Mouse (Mus musculus): ENCODE results near the gene Zcchc7.
"Not testable (repeated sequence)": the region's sequence is repeated elsewhere in the genome, so short reads cannot be mapped to it uniquely, and the experiment has no call there.

Zcchc7 gene

DNA sequence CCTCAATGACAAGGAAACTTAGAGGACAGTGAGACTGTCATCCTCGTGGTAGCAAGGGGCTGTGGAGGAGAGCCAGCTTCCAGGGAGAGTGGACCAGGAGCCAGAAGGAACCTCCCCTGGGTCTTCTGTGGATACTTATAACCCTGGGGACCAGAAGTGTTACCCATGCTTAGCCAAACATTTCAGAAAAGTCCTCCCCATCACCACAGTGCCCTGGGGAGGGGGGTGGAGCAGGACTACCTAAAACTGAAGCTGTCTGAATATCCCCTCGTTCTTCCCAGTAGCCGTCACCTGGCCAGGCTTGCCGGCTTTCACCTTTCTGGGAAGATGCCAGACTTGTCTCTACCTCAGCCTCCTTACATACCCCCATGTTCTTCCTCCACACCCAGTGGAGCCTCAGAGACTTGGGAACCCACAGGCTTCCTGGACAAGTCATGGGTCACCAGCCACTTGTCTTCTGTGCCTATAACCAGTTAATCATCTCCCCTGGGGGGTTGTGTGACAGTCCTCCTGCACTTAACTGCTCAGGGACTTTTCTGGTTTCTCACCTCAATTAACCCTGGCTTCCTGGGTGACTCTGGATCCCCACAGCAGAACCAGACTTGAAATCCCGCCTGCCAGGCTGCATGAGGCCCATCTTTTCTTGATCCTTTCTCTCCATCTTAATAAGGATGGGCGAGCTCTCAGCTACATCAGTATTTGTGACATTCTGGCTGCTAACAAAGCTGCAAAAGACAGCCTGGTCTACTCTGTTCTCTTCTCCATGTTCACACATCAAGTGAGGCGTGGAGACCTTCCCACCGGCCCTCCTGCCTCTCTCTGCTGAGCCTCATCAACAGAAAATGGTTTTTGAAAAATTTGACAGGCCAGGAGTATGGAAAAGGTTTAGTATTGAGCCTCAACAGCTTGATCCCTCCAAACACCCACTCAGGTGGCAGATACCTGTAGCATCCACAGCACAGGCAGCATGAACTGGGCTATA lies 183.0 kb downstream of the Zcchc7 start:
- POLR2A ChIA-PET, result interaction anchor here in 2 of 4 experiments (0.9 to 1.3 kb wide), 2 partner anchors 11 to 37 kb away, joined by 3 to 4 read pairs; no protein-coding TSS in a partner anchor
- CTCF ChIA-PET, result interaction anchor here in 1 of 4 experiments (0.5 kb wide), 1 partner anchor 167 kb away, joined by 3 read pairs; no protein-coding TSS in a partner anchor

DNA sequence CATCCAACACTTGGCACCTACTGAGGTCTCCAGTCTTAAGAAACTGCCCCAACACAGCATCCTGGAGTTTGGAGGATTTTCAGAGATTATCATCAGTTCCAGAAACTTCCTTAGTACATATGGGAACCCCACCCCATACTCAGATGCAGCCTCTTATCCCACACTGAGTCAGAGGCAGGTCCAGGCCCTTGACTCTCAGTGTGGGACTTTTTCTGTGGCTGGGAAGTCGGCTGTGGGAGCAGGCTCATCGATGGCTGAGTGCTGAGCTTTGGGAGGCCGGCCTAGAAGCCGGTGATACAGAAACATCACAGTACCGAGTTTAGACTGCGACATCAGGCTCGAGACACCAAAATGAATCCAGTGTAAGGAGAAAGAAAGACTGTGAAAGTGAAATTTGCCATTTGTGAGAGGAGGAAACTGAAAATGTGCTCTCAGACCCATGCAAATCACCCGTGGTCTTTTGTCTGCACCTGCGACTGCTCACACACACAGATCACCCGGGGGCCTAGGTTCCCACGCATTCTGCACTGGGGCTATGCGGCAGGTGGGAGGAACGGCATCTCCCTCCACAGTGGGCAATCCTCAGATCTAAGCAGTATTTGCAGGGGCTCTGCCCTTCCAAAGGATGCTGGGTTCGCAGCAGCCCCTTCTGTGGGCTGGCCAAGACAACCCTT lies 184.0 kb downstream of the Zcchc7 start:
- ChIA-PET POLR2A (interaction anchor here in 2 of 4 experiments (0.7 to 1.8 kb wide), 5 partner anchors 21 to 184 kb away, joined by 3 to 4 read pairs (median 4); no protein-coding TSS in a partner anchor), CTCF (no interaction called here)

DNA sequence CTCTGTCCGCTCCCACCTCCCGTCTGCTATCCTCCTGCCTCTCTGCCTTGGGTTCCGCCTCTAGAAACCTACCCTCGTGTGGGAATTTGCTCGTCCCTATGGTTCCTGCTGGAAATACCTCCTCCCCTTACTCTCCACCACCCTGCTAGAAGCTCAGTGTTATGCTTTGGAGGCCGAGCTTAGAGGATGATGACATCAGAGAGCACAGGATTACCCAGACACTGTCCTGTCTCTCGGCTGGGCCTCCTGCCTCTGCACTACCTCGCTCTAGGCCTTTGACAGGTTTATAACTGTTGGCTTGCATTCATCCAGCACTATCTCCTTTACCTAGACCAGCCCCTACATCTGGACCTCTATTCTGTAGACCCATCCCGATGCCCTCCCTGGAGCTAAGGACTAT lies 184.6 kb downstream of the Zcchc7 start:
- CTCF ChIA-PET, result no interaction called here
- POLR2A ChIA-PET, result interaction anchor here in 3 of 4 experiments (0.7 to 1.8 kb wide), 8 partner anchors 9 to 713 kb away, joined by 3 to 10 read pairs (median 4); no protein-coding TSS in a partner anchor

DNA sequence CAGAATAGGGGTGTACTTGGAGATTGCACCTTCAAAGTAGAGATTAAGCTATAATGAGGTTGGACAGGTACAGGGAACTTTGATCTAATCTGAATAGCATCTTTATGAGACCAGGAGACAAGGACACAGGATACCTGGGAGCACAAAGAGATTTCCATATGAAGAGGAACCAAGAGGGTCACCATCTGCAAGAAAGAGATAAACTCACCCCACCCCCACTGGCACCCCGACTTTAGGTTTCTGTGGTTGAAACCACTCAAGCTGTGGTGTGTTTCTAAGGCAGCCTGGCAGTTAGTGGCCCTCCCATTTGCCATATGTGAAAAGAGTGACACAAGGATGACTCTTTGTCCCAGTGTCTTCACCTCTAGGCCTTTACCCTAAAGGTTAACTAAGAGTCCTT lies 186.6 kb downstream of the Zcchc7 start:
- CTCF ChIA-PET, result no interaction called here
- POLR2A ChIA-PET, result interaction anchor here in 1 of 4 experiments (0.7 kb wide), 1 partner anchor 8 kb away, joined by 3 read pairs; no protein-coding TSS in a partner anchor

DNA sequence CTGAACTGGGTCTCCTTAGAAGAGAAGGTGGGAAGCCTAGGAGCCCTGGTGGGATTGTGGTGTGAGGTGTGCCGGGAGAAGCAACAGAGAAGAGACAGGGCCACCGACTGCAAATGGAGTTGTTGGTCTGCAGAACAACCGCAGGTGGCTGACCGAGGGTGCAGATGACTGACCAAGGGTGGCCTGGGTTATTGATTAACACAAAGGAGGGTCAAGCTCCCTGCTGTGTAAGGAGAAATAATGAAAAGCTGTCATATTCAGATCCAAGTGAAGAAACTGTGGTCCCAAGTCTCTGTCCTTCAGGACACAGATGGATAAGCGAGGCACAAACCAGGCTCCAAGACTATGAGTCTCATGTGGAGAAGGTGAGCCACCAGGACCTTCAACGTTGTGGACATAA lies 187.8 kb downstream of the Zcchc7 start:
- ChIA-PET POLR2A (no interaction called here), CTCF (no interaction called here)

DNA sequence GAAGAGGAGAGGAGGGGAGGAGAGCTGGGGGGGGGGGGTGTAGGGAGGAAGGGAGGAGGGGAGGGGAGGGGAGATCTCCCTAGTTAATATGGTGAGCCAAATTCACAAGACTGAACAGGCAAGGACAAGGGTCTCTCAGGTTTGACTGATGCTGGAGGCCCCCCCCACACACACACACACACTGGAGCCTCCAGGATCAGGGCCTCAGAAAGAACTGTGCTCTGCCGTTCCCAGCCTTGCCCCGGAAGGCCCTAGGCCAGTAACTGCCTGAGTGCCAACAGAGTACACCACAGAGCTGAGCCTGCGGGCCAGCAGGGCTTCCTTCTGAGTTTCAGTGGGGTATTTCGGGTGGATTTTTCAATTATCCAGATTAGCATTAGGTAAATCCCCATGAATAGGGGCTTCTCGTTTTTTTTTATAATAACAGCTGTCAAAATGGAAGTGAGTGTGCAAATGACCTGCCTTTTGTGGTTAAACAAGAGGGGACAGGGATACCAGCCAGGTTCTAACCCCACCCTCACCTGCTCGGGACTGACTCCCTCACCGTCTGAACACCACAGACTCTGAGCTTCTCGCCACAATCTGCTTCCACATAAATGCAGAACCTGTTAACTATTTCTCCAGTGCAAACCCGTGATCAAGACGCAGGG lies 188.9 kb downstream of the Zcchc7 start:
- CTCF ChIA-PET, result interaction anchor here in 1 of 4 experiments (0.6 kb wide), 1 partner anchor 137 kb away, joined by 4 read pairs; no protein-coding TSS in a partner anchor
- POLR2A ChIA-PET, result interaction anchor here in 3 of 4 experiments (0.5 to 1.3 kb wide), 4 partner anchors 14 to 1685 kb away, joined by 3 to 4 read pairs (median 3); partner anchors contain the start of gene Polr1e (in 1 of the 3)

DNA sequence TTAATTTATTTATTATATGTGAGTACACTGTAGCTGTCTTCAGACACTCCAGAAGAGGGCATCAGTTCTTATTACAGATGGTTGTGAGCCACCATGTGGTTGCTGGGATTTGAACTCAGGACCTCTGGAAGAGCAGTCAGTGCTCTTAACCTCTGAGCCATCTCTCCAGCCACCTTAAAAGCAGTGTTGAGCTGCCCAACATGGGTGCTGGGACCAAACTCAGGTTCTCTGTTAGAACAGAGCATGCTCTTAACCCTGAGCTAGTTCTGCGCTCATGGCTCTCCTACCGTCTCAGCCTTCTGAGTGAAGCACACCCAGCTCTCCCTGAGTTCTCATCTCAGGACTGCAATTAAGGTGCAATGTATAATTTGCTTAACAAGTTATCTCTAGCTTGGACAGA lies 190.4 kb downstream of the Zcchc7 start:
- CTCF ChIA-PET, result not testable (repeated sequence)
- POLR2A ChIA-PET, result interaction anchor here in 2 of 4 experiments (0.6 to 1.7 kb wide), 2 partner anchors 11 to 190 kb away, joined by 5 read pairs; no protein-coding TSS in a partner anchor

DNA sequence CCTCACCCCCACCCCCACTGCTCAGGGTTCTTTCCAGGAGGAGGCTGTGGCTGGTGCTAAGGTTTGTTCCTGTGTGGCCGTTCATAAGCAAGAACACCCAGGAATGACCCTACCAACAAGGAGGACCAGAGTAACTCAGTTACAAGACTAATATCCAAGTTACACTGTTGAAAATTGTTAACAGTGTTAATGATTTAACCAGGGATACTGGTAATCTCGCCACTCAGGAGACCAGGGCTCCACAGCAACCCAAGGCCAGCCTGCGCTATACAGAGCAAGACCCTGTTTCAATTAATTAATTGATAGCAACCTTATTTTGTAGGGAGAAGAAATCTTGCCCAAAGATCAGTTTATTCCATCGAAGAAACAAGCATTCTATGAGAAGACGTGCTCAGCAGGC lies 191.8 kb downstream of the Zcchc7 start:
- ChIA-PET POLR2A (interaction anchor here in 1 of 4 experiments (1.6 to 3.1 kb wide), 4 partner anchors 11 to 66 kb away, joined by 6 to 12 read pairs (median 8); no protein-coding TSS in a partner anchor), CTCF (interaction anchor here in 1 of 4 experiments (1.1 kb wide), 1 partner anchor 26 kb away, joined by 6 read pairs; no protein-coding TSS in a partner anchor)

DNA sequence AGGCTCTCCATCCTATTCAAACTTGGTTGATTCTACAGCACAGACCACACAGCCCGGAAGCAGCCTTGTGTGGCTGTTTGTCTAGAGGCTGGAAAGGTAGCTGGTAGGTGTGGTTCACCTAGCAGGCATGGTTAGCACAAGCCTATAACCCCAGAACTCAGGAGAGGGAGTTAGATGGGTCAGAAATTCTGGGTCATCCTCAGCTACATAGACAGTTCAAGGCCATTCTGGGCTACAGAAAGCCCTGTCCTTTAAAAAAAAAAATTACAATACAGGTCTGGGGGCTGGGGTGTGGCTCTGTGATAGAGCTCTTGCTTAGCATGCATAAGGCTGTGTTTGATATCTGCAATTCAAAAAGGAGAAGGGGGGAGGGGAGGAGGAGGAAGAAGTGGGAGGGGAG lies 192.6 kb downstream of the Zcchc7 start:
- POLR2A ChIA-PET, result interaction anchor here in 2 of 4 experiments (0.5 to 3.1 kb wide), 15 partner anchors 10 to 1890 kb away, joined by 3 to 12 read pairs (median 4); partner anchors contain the start of gene Unc13b (in 1 of the 2)
- CTCF ChIA-PET, result interaction anchor here (0.6 to 1.1 kb wide), 5 partner anchors 8 to 179 kb away, joined by 3 to 10 read pairs (median 3); no protein-coding TSS in a partner anchor

DNA sequence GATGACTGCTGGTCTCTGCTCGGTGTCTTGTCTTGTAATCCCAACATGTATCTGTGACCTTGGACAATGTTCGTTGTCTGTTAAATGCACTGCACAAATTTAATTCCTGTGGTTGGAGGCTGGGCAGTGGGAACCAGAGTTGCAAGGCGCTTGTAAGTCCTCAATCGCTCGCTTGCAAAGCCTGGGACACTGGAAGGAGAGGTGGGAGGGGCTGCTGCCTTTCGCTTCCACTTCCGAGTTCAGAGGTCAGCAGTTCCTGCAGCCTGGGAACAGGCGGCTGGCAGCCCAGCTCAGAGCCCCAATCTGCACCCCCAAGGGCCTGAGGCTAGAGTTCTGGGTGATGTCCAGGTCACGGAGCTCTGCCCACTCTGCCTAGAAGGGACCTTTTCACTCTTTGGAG lies 197.4 kb downstream of the Zcchc7 start:
- ChIA-PET CTCF (interaction anchor here in 1 of 4 experiments (1.0 kb wide), 1 partner anchor 20 kb away, joined by 5 read pairs; no protein-coding TSS in a partner anchor), POLR2A (no interaction called here)

DNA sequence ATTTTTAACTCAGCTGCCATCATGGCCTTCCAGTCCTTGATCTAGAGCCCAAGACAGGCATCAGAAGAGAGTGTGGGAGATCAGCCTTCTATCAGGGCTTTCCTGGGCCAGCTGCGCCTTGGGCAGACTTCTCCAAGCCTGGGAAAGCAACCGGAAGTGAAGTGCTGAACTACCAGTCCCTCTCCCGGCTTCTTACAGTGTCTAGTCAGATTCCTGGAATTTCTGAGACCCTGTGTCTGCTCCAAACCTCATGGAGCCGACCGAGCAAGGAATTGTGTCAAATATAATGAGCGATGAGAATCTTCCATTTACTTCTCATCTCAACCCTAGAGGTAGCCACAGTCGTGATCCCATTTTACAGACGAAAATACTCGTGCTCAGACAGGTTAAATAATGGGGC lies 203.1 kb downstream of the Zcchc7 start:
- POLR2A ChIA-PET, result interaction anchor here in 2 of 4 experiments (0.8 to 2.2 kb wide), 7 partner anchors 9 to 203 kb away, joined by 3 to 7 read pairs (median 3); partner anchors contain the start of gene Zcchc7 (in 1 of the 2)
- CTCF ChIA-PET, result no interaction called here

DNA sequence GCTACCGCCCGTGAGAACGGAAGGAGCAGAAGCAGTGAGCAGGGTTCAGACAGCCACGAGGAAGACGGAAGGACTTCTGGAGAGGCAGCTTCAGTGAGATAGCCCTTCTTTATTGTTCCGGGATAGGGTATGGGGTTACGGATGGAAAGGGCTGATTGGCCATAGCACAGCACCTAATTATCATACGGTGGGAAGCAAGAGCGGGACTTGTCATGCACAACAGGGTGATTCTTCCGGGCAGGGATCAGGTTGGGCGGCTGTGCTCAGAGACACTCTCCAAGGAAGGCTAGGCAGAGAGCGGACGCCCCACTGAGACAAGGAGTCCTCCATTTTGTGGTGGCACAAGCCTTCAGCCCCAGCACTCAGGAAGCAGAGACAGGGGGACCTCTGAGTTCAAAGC lies 203.5 kb downstream of the Zcchc7 start:
- ChIA-PET POLR2A (interaction anchor here in 3 of 4 experiments (0.5 to 2.2 kb wide), 9 partner anchors 8 to 409 kb away, joined by 3 to 7 read pairs (median 3); partner anchors contain the start of gene Zcchc7 (in 1 of the 3)), CTCF (no interaction called here)

DNA sequence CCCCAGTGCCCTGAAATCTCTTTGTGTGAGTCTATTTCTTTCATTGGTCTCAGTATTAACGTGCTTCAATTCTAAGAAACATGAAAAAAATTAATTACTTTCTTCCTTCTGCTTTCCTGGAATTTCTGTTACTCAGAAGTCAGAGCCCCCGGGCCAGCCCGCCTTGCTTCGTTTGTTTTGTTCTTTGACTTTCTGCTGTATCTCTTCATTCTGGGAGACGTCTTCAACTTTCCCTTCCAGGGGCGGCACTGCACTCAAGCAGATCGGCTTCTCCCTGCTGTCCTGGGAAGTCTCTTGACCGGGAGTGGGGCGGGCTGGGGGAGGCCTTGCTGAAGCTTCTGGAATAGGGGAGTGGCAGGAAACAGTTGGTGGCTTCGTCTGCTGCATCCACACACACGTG lies 207.5 kb downstream of the Zcchc7 start:
- CTCF ChIA-PET, result interaction anchor here in 1 of 4 experiments (1.2 kb wide), 1 partner anchor 10 kb away, joined by 3 read pairs; no protein-coding TSS in a partner anchor
- POLR2A ChIA-PET, result no interaction called here

DNA sequence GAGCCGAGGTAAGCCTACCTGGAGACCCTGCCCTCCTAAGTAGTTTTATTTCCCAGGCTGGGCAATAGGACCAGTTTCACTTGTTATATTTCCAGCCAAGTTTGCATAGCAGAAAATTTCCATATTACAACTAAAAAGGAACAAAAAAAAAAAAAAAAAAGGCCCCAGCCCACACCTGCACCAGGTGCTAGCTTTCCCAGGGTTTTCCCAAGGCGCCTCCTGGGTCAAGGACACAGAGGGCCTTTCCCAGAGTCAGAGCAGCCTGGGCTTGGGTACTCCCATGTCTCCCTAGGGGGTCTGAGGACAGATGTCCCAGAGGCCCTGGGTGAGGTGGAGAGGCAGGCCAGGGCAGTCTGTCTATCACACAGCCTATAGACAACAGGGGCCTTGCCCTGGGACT lies 209.5 kb downstream of the Zcchc7 start:
- ChIA-PET POLR2A (interaction anchor here in 1 of 4 experiments (1.3 kb wide), 1 partner anchor 209 kb away, joined by 4 read pairs; no protein-coding TSS in a partner anchor), CTCF (no interaction called here)

DNA sequence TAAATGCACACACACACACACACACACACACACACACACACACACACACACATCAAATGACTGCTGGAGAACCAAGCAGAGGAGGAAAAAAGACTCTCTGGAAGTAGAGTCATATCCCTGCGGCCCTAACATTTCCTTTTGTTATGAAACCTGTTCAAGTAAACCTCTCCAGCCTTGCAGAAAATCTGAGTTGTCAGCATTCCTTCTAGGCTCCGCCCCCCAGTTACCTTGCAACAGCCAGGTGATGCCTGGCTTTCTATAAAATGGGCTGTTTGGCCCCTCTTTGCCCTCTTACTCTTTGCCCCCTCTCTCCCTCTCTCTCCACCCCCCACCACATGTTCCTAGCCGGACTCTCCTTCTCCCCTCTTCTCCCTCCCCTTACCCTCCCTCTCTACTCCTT lies 210.1 kb downstream of the Zcchc7 start:
- CTCF ChIA-PET, result no interaction called here
- POLR2A ChIA-PET, result interaction anchor here in 2 of 4 experiments (0.6 kb wide), 2 partner anchors 118 to 342 kb away, joined by 4 read pairs; no protein-coding TSS in a partner anchor

DNA sequence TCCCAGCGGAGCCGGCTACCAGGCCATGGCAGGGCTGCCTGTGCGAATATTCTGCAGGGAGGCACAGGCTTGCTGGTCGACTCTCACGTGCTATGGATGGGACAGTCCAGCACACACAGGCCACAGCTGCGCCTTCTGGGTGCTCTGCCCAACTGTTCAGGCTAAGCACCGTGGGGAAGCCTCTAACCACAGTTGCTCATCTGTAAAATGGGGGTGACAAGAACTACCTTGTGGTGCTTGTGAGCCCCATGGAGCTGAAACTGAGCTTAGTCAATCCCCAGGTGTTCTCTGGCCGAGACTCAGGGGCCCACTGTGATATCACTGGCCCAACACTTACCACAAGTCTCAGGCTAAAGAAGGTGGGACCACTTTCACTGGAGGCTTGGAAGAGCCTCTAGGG lies 211.7 kb downstream of the Zcchc7 start:
- POLR2A ChIA-PET, result interaction anchor here in 3 of 4 experiments (0.6 to 3.4 kb wide), 10 partner anchors 9 to 211 kb away, joined by 3 to 10 read pairs (median 4); partner anchors contain the start of genes Grhpr (in 2 of the 3), Polr1e (in 1 of the 3), Zbtb5 (in 1 of the 3) and Zcchc7 (in 1 of the 3)
- CTCF ChIA-PET, result interaction anchor here in 2 of 4 experiments (0.6 to 1.6 kb wide), 2 partner anchors 9 kb away, joined by 5 to 7 read pairs; no protein-coding TSS in a partner anchor

DNA sequence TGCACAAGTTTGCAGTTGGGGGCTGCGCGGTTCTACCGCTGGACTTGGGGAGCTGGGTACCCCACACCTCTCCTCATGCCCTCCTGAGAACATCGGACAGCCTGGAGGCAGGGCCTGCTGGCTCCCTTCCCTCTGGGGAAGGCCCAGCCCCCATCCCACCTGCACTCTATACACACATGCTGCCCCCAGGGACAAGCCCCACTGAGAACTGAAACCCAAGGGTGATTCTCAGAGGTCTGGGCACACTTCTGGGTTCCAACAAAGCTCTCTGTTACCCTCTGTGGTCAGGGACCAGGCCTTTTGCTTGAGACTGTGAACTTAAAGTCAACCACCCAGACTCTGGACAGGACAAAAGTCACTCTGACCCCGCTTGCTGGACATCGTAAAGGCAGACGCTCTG lies 214.4 kb downstream of the Zcchc7 start:
- ChIA-PET POLR2A (interaction anchor here in 2 of 4 experiments (2.6 to 3.4 kb wide), 2 partner anchors 9 to 11 kb away, joined by 7 to 8 read pairs; partner anchors contain the start of gene Grhpr (in 1 of the 2)), CTCF (interaction anchor here in 3 of 4 experiments (0.5 to 3.0 kb wide), 5 partner anchors 11 to 119 kb away, joined by 3 to 9 read pairs (median 3); partner anchors contain the start of genes Grhpr (in 1 of the 3) and Zbtb5 (in 1 of the 3))
